10 mouse cellular contexts compared by ENCODE assay signal in the genomic region with DNA sequence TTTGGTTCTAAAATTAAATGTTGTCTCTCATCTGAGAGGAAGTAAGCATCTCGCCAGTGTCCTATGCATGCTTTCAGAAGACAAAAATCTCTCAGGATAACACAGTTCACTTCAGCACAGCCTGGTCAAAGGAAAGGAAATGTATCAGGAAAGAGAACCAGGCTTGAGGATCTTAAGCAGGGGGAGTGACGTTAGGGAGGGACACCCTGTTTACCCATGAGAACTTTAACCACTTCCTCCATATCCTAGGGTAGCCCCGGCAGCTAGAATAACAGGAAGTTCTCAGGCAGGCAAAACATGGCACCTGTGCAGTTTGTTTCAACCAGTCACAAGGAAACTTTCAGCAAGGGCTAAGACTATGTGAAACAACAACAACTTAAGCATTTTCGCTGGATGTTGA. TPM values are rescaled to one million over a fixed set of nuclear protein-coding genes. Genes with fewer than 3 reads are reported as not detected.
DNase-seq lines count a peak whose midpoint lies in the region; ATAC-seq and TF ChIP-seq lines count a peak whose summit lies in the region.
"Had no signal": no experiment of that assay in that cellular context is flagged by ENCODE, and none has a peak within 500 bp of the region (broad histone marks: within the 10 kb centered on the region; RNA-seq: fewer than 3 reads in every experiment).

No protein-coding gene starts in this region.

- intact Hi-C loops in gastrocnemius, postnatal 36 days (cut with DNase I), result no loop called here

- no peak overlapping the region for H3K9ac ChIP-seq in lung, embryonic 14.5 days
- H3K9ac ChIP-seq: midbrain, embryonic 15.5 days had no signal

- no peak overlapping the region for H3K4me2 ChIP-seq in lung, embryonic 14.5 days
- H3K4me2 ChIP-seq: midbrain, embryonic 15.5 days had no signal

- H3K27me3 ChIP-seq in lung, embryonic 14.5 days (ENCODE audit: insufficient read depth, low read length), result no peaks in the 10 kb centered on the region
- H3K27me3 ChIP-seq in midbrain, embryonic 10.5 days (ENCODE audit: low read depth, poor library complexity, severe bottlenecking), result no peaks in the 10 kb centered on the region
- H3K27me3 ChIP-seq: midbrain, embryonic 15.5 days had no signal

- DNase-seq in embryo, embryonic 10 days (ENCODE audit: low spot score), result peak; percentile 24
- no peak for DNase-seq in embryo, embryonic 10.5 days (ENCODE audit: low spot score)
- DNase-seq in c-Kit-positive CD71-negative TER-119-negative erythroid progenitor cells, embryonic 14.5 days (ENCODE audit: low read depth), result peak; percentile 10
- peak; percentile 46 for DNase-seq in lung, embryonic 14.5 days
- DNase-seq in spleen, postnatal 36 days (ENCODE audit: low spot score in 2 of 2), result peak; percentile 79 to 87
- no peak for DNase-seq in cerebellum, adult 9-11 months
- DNase-seq in midbrain, embryonic 10.5 days (ENCODE audit: low spot score), result no peak
- DNase-seq in gastrocnemius, postnatal 36 days, result no peak
- DNase-seq: cerebellum, adult 11 months had no signal

- H3K9me3 ChIP-seq in lung, embryonic 14.5 days (ENCODE audit: low read depth, low read length), result no peaks in the 10 kb centered on the region
- no peaks in the 10 kb centered on the region for H3K9me3 ChIP-seq in midbrain, embryonic 10.5 days (replicated peaks)
- H3K9me3 ChIP-seq: midbrain, embryonic 15.5 days had no signal

- ATAC-seq in lung, embryonic 14.5 days (ENCODE audit: insufficient read depth), result no peak
- ATAC-seq: midbrain, embryonic 15.5 days had no signal

- H3K4me1 ChIP-seq in lung, embryonic 14.5 days (ENCODE audit: insufficient read depth), result no peaks in the 10 kb centered on the region
- peaks cover 7% of the 10 kb centered on the region for H3K4me1 ChIP-seq in midbrain, embryonic 10.5 days
- H3K4me1 ChIP-seq: midbrain, embryonic 15.5 days had no signal

- H3K27ac ChIP-seq in lung, embryonic 14.5 days (ENCODE audit: low read depth), result peak overlapping the region; percentile 18; the same call in 1 of the 2 replicates
- H3K27ac ChIP-seq in midbrain, embryonic 10.5 days (replicated peaks), result no peak overlapping the region
- H3K27ac ChIP-seq: midbrain, embryonic 15.5 days had no signal

- no peak overlapping the region for H3K4me3 ChIP-seq in lung, embryonic 14.5 days (ENCODE audit: low read depth, low read length)
- H3K4me3 ChIP-seq in midbrain, embryonic 10.5 days, result no peak overlapping the region
- H3K4me3 ChIP-seq: midbrain, embryonic 15.5 days had no signal

- no peak for TF ChIP-seq CTCF in lung, embryonic 14.5 days (IDR thresholded peaks at IDR 0.05; ENCODE audit: low read depth)

- no peaks in the 10 kb centered on the region for H3K36me3 ChIP-seq in lung, embryonic 14.5 days (ENCODE audit: insufficient read depth)
- H3K36me3 ChIP-seq in midbrain, embryonic 10.5 days, result no peaks in the 10 kb centered on the region
- H3K36me3 ChIP-seq: midbrain, embryonic 15.5 days had no signal

- WGBS in lung, embryonic 14.5 days, result 49% methylated on average over 4 of the region's 4 CpGs
- 79% methylated on average over 4 of the region's 4 CpGs for WGBS in midbrain, embryonic 10.5 days

RNA-seq across cellular contexts. Expression of gene Kcnj16, which starts 25.8 kb away (rescaled TPM):
- not detected in 2 replicates for polyA plus RNA-seq in lung, embryonic 14.5 days (2014; fragmentation: Nextera tagmentation; extraction: Ambion mirVana)
- 0.06 TPM in 1 of 2 replicates, not detected in the other for polyA plus RNA-seq in midbrain, embryonic 10.5 days (2016; fragmentation: Nextera tagmentation; extraction: Ambion mirVana)
- total RNA-seq in gastrocnemius, postnatal 36 days (2021), result not detected

Comparison
In these comparisons a context has a peak if more than half of its experiments do, and no peak if none do; other contexts are left out.
1. DNase-seq: peak in embryo, embryonic 10 days (single experiment), c-Kit-positive CD71-negative TER-119-negative erythroid progenitor cells, embryonic 14.5 days (single experiment), lung, embryonic 14.5 days (single experiment) and spleen, postnatal 36 days (2 of 2); none in embryo, embryonic 10.5 days (single experiment), cerebellum, adult 9-11 months (single experiment), midbrain, embryonic 10.5 days (single experiment) and gastrocnemius, postnatal 36 days (0 of 2).